Mouse (Mus musculus): ENCODE results near the gene Gm28051.

Gm28051 gene

DNA sequence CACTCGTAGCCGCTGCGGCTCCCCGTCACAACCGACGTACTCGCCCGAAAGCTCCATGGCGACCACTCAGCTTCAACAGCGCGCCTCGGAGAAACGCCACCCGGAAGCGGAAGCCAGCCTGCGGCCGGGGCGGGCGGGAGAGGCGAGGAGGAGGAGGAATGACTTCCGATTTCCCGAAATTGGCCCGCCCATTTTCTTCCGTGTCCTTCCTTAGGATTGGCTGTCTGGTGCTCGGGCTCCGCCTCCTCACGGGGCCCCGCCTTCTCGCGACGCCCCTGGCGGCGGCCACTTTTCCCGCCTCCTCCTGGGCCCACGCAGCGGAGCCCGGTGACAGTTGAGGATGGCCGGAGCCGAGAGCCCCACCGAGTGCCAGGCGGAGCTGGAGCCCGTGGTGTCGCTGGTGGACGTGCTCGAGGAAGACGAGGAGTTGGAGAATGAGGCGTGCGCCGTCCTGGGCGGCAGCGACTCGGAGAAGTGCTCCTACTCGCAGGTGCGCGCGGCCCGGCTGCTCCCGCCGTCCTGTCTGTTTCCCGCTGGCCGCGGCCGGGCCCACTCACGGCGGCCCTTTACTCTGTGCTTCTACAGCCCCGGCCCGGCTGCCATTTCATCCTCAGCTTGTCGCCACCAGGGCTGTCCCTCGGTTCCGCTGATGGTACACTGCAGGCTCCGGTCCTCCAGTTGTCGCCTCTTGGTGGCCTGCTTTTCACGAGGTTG is at the start of gene Gm28051, which contains the start of the genes Gon7 and Ubr7:
Gene Gm28051 (minus strand): TSS at position 77 of the 714 bp plus-strand sequence.
Gene Gon7 (minus strand): TSS at position 115 of the 714 bp plus-strand sequence.
Gene Ubr7 (plus strand): TSS at position 279 of the 714 bp plus-strand sequence.
- peak; percentile 94 for DNase-seq (ENCODE audit: low read depth, low spot score)

GRCm38 (mm10) chr12:102799528-102799927 is 42.0 kb upstream of the Gm28051 start:
- no peak for DNase-seq (ENCODE audit: low read depth, low spot score)

GRCm38 (mm10) chr12:102787927-102788326 is 30.4 kb upstream of the Gm28051 start:
- DNase-seq (ENCODE audit: low read depth, low spot score), result no peak

DNA sequence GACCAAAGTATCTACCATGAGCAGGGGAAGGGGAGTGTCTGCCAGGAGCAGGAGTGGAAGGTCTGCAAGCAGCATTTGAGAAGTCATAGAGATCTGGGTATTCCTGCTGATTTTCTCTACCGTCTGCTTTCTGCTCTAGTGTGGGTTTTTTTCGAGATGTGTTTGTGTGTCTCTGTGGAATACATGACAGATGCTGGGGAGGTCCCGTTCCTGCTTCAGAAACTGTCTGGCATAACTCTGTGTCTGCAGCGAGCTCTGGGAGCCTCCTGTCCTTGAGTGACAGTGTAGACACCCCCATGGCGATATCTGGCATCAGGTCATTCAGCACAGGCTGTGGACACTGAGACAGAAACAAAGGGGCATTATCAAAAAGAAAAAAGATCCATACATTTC is 28.0 kb upstream of the Gm28051 start:
- DNase-seq (ENCODE audit: low read depth, low spot score), result no peak

GRCm38 (mm10) chr12:102784899-102785592 is 27.5 kb upstream of the Gm28051 start:
- no peak for DNase-seq (ENCODE audit: low read depth, low spot score)

DNA sequence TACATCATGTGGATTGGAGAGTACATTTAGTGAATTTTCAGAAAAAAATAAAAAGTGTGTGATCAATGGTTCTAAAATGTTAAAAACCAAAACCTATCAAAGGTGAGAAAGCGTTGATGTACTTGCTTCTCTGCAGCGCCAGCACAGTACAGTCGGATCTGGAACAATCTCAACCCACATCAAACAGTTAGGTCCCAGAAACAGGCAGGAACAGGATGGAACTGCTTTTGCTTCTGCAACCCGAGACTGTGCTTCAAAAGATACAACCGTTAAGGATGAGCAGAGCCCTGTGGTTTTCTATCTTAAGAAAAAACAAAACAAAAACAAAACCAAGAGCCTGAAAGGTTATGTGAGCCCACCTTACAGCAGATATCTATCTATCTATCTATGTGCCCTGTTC is 25.3 kb upstream of the Gm28051 start:
- no peak for DNase-seq (ENCODE audit: low read depth, low spot score)

DNA sequence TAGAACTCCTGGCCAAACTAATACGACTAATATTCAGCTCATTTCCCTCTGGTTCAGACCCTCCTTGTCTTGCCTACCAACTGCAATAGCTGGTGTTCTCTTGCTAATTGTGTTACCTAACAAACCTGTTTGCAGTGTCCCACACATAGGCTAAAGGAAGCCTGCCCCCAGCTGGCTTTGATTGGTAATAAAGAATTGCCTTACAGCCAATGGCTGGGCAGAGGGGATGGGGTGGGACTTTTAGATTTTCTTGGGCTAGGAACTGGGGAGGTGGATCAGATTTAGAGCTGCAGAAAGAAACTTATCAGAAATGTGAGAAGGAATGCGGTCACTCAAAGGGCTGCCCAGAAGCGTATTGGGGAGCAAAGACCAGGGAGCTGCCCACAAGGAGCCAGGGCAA is 21.9 kb upstream of the Gm28051 start:
- no peak for DNase-seq (ENCODE audit: low read depth, low spot score)

GRCm38 (mm10) chr12:102778151-102778550 is 20.6 kb upstream of the Gm28051 start:
- DNase-seq (ENCODE audit: low read depth, low spot score), result no peak

- no peak for DNase-seq (ENCODE audit: low read depth, low spot score)
These were observed 18.5 kb upstream of the Gm28051 start for GRCm38 (mm10) chr12:102776035-102776434.

DNA sequence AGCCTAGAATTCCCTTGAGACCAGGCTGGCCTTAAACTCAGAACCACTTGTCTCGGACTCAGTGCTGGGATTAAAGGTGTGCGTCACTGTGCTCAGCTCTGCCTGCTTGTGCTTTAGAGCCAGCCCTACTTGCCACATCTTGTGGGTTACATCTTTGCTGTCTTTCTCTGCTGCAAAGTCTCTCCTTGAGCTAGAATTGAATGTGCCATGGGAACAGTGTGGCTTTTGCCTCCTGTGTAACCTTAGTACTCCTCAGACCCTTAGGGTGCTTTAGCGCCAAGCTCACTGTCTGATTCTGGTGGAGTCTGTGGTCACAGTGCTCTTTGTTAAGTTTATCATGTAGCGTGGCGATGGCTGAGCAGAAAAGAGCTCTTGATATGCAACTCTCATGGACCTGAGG is 15.1 kb upstream of the Gm28051 start:
- no peak for DNase-seq (ENCODE audit: low read depth, low spot score)

GRCm38 (mm10) chr12:102771601-102772000 is 14.0 kb upstream of the Gm28051 start:
- no peak for DNase-seq (ENCODE audit: low read depth, low spot score)

DNA sequence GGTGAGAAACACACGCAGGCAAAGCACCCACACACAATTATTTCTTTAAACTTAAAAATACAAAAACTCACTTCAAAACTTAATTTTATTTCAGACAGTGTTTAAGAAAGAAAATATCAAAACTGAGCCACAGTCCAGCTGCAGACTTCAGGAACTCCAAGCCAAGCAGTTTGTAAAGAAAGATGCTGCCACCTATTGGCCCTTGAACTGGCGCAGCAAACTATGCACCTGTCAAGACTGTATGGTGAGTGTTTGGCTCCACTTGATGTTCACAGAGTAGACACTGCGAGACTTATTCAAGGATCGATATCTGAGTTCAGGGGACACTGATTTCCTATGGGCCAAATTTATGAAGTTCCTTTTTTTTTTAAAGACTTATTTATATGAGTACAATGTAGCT is 11.4 kb upstream of the Gm28051 start:
- no peak for DNase-seq (ENCODE audit: low read depth, low spot score)

- DNase-seq (ENCODE audit: low read depth, low spot score), result no peak
These were observed 6.1 kb upstream of the Gm28051 start for GRCm38 (mm10) chr12:102763696-102764095.

- DNase-seq (ENCODE audit: low read depth, low spot score), result no peak
These were observed 4.1 kb upstream of the Gm28051 start for GRCm38 (mm10) chr12:102761668-102762067.

GRCm38 (mm10) chr12:102758936-102759335 is 1.4 kb upstream of the Gm28051 start:
- DNase-seq (ENCODE audit: low read depth, low spot score), result no peak

- DNase-seq (ENCODE audit: low read depth, low spot score), result no peak
These were observed 815 bp upstream of the Gm28051 start, which contains the start of gene Gm20604 for GRCm38 (mm10) chr12:102758403-102758756. Gene Gm20604 (minus strand): TSS chr12:102758672.

- DNase-seq (ENCODE audit: low read depth, low spot score), result no peak
These were observed 393 bp downstream of the Gm28051 start for GRCm38 (mm10) chr12:102757055-102757688.

GRCm38 (mm10) chr12:102756304-102756703 is 1.3 kb downstream of the Gm28051 start:
- peak; percentile 56 for DNase-seq (ENCODE audit: low read depth, low spot score)

- no peak for DNase-seq (ENCODE audit: low read depth, low spot score)
These were observed 9.3 kb downstream of the Gm28051 start for GRCm38 (mm10) chr12:102748256-102748655.

DNA sequence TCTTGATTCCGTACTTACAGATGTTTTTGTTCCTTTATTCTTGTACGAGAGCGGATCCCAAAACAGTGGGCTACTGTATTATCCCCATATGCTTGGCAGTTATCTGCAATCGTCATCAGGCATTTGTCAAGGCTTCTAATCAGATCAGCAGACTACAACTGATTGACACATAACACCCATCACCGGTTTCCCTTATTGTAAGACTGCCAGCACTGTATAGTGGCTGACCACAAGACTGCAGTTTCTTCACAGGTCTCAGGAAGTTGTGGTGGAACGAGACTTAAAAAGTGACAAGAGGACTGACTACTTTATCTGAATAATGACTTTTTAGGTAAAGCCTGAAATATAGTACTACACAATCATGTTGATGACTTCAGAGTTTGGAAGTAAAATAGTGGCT is 12.7 kb downstream of the Gm28051 start:
- no peak for DNase-seq (ENCODE audit: low read depth, low spot score)

- DNase-seq (ENCODE audit: low read depth, low spot score), result no peak
These were observed 13.7 kb downstream of the Gm28051 start, which contains the start of the genes Moap1 and Tmem251 for GRCm38 (mm10) chr12:102743589-102744574. Gene Moap1 (minus strand): TSS chr12:102743661. Gene Tmem251 (plus strand): TSS chr12:102743762.
